Mouse (Mus musculus) fat pad, adult 2 months (tissue): ENCODE results near the gene Hecw2.

ENCODE experiments used
- DNase-seq: peaks from one replicate; pipeline ENCODE4 v3.0.0-alpha.2; 2011; ENCODE audit warnings: low read depth, low spot score; ENCODE audit errors: extremely low read depth

The Hecw2 gene

DNA sequence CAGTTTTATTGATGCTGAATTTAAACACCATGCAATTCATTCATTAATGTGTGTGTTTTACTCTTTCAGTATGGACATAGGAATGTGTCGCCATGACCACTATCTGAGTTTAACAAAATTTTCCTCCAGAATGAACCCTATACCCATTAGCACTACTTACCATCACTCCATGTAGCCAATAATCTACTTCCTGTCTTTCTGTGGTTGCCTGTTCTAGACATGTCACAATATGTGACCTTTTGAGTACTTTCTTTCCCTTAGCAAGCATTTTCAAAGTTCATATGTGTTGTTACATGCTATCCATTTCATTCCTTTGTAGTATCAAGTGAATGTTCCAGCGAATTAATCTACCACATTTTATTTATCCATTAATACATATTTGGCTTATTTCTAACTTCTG lies 294.6 kb downstream of the Hecw2 start:
- no peak for DNase-seq

DNA sequence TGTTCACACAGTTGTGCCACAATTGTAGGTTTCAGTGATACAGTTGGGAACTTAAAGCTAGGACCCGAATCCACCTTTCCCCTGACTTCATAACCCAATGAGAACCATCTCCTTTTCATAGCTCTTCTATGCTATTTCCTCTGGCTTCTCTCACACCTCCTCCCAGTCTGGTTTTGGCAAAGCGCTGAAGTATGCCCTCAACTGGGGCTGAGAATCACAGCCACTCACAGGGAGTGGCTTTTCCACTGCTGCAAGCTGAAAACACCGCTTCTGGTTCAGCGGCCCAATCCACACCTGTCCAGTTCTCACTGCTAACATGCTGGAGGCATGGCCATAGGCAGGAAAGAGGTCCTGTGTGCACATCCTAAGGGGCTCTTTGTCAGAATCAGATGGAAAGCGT lies 300.7 kb downstream of the Hecw2 start:
- no peak for DNase-seq

DNA sequence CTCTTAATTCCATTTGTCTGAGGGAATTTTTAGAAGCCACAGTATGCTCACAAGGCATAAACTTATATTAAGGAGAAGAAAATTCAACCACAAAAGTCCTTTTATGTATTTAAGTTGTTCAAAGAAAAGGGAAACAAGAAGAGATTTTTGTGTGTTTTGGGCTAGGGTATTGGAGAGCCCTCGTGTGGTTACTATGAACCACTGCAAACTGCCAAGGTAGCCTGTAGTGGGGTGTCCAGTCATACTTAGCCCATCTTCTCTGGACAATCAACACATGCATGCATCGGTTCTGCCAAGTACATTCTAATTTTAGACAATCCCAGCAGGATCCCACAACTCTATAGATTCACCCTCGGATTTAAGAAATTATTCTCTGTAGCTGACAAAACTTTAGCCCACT lies 304.6 kb downstream of the Hecw2 start:
- DNase-seq, result no peak

DNA sequence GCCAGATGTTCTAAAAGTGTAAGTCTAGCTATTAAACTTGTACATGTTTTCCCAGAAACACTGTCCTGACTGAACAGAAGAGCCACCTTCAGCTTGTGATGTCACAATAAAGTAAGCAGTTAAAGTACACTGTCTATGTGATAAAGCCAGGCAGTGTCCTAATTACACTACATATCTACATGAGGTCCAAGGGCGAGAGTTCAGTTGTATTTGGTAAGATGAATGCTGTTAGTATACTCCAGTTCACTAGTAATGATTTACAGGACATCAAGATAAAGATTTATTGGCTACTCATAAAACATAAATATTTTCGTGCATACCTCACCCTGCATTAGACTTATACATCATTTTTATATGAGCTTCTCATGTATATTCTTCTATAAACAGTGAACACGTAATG lies 305.2 kb downstream of the Hecw2 start:
- DNase-seq, result no peak

DNA sequence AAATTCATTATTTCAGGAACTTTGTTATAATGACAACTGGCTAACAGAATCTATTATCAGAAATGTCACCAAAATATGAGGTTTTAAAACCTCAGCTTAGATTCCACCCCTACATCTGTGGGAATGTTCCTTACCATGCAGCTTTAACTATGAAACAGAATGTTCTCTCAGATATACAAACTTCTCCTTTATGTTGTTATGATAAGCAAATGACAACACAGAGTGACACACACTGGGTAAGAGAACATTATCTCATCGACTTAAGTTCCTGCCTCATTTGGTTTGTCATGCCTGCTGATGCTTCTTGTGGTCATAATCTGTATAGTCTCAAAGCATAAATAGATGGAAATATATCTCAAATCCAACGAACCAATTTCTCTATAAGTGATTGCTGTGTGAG lies 312.5 kb downstream of the Hecw2 start:
- no peak for DNase-seq

DNA sequence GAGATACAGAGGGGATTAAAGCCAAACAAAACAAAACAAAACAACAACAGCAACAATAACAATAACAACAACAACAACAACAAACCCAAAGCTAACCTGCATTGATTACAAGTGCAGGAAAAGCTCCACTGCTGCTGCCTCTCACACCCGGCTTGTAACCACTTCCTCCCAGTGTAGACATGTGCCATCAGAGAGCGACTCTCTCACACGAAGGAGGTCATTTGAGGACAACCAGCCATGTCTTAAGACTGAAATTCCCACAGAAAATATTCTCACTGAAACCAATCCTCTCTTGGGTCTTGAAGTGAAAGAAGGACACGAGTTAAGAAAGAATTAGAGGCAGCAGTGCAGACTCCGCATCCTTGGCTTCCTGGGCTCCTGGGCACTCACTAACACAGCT lies 319.0 kb downstream of the Hecw2 start:
- DNase-seq, result no peak

DNA sequence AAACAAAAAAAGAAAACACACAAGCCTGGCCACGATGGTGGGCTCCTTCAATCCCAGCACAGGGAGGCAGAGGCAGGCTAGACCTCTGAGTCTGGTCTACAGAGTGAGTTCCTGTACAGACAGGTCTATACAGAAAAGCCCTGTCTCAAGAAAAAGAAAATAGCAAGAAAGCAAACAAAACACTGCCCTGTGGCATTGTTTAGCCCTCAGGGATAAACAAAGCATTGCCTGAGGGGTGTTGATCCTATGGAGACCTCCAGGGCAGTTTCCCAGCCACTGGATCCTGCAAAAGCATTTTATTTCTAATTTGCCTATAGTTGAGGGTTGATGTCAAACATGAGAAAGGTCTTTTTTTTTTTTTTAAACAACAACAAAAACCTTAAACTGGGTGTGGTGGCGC lies 327.7 kb downstream of the Hecw2 start:
- no peak for DNase-seq

DNA sequence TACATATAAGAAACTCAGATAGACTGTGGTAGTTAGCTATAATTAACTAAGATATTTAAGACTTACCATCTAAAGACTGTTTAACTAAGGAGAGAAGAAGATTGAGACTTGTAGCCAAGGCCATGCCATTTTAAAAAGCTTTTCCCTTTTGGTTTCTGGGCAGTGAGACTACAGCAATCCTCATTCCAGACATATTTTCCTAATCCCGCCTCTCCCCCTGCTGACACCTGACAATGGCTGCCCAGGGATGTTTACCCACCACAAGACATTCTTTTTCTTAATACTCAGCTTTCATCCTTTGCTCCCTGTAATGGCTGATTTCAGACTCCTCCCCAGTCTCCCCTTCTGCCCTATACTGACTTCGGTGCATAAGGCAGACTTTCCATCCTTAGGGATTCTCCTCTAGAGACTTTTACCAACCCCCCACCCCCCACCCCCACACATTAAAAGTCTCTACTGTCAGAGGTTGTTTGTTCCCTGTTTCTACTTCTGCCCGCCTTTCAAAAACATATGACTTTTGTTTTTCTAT lies 328.5 kb downstream of the Hecw2 start:
- DNase-seq, result no peak

DNA sequence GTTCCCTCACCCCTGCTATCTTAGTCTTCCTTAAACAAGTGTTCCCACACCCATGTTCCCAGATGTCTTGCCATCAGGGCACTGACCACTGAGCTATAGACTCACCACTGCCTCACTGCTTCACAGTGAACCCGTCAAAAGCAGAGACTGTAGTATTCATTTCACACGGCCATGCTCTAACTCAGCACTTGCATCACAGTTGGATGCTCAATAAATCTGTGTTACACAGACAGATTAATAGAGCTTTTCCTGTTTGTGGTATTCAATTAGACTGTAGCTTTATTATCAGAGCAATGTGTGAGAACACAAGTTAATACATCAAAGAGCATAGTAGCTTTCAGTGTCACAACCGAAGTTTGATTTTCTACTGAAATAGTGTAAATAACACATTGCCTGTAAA lies 330.9 kb downstream of the Hecw2 start:
- DNase-seq, result no peak

DNA sequence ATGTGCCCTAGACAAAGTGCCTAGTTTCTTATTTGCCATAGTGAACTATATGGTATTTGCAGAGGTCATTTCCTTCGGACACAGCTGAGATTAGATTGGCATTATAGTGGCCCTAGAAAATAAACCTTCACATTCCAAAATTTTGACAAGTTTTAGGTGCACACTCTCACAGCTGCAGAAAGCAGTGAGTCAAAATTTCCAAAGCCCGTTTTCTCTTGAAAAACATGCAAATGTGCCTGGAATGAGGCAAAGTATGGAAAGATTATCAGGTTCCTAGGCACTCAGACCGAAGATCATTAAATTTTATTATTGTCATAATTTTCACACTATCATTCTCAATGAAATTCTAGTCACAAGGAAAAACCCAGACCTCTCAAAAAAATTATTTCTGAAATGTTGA lies 334.4 kb downstream of the Hecw2 start:
- DNase-seq, result no peak

DNA sequence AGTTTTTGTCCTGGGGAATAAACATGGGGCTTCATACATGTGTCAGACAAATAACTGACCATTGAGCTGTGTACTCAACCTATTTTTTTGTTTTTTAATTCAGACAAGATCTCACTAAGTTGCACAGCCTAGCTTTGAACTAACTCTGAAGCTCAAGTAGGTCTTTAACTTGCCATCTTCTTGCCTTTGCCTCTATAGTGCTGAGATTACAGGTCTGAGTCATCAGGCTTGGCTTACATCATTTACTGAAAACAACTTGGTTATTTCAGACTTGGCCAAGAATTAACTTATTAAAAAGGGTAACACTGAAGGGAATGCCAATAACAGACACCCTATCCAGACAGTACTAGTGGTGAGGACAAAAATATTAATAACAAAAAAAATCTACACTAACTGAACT lies 335.8 kb downstream of the Hecw2 start:
- no peak for DNase-seq

DNA sequence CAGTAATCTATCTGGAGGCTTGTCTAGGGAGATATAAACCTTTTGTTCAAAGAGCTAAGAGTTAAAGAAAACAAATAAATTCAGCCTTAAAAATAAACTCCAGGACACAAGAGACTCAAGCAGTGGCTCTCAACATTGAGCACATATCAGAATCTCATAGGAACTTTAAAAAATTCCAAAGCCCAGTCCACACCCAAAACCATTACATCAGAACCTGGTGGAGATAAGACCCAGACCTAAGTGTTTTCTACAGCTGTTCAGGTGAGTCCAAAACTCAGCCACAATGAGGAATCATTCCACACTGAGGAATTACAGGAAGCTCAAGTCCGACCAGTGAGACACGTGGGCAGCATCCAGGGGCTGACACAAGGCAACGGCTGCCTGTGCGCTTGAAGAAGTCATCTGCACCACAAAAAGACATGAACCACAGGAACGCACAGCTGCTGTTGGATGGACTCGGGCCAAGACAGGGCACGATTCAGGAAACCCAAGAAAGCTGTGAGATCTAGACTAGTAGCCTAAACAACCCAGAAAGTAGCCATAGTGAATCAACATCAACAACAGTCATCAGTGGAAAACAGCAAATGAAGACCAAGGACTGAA lies 338.4 kb downstream of the Hecw2 start:
- no peak for DNase-seq

DNA sequence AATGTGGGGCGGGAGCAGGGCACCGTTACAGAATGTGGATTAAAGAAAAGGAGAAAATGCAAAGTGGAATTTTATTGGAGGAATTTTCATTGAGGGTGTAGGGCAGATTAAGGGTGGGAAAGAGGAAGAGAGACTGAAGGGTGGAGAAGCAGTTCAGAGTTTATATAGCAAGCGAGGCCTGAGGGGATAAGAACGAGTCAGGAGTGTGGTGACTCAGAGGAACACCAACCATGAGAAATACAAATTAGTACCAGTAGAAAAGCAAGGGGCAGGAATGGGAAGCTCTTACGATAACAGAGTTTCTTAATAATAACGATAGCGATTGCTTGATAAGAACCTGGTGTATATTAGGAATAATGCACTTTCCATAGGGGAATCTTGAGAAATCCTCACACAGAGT lies 339.2 kb downstream of the Hecw2 start:
- no peak for DNase-seq

DNA sequence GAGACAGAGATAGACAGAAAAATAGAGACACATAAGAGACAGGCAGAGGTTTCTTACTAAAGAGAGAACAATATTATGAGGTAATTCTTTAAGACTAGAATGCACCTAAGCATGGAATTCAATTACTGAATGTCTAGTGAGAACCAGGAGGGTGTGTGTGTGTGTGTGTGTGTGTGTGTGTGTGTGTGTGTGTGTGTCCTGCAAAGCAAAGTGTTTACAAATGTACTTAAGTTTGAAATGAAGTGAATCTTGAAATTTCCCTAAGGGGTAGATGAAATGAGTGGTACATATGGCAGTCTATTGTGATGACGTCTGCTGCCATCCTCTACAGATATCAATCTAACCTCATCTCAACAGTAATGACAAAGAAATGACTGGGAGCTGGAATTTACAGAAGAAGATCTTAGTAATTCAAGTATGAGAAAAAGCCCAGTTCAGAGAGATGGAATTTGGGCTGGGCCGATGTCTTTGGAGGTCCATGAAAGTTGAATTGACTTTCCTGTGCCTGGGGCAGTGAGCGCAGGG lies 342.8 kb downstream of the Hecw2 start:
- DNase-seq, result no peak

DNA sequence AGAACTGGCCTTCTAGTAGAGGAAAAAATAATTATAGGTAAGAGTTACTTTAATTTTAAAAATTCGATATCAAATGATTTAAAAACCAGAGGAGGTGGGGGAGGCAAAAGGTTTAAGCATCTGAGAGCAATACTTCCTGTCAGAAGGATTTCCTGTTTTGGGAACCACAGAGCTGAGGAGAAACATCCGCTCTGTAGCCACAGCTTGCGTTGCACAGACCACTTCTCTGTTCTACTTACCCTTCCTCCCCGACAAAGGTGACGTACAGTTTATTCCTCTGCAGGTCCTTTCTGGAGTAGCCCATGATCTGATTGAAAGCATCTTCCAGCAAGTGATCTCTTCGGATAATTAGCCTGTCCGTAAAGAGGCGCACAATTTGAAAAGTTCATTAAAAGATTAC lies 343.6 kb downstream of the Hecw2 start:
- DNase-seq, result no peak

DNA sequence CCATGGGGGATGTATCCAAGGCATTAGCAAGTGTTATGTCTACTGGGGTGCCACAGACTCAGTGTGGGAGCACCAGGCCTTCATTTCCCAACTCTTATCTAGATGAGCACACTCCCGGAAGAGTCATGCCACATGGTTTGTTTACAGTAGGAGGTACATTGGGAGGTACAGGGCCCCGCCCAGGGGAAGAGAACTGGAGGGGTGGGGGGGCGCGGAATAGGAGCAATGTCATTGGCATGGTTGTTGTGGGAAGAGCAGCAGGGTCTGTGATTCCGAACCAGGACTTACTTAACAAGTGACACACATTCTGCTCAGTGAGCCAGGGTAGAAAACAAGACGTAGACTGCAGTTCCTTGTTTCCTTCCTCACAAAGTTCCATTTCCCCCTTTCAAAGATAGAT lies 344.1 kb downstream of the Hecw2 start:
- DNase-seq, result no peak

DNA sequence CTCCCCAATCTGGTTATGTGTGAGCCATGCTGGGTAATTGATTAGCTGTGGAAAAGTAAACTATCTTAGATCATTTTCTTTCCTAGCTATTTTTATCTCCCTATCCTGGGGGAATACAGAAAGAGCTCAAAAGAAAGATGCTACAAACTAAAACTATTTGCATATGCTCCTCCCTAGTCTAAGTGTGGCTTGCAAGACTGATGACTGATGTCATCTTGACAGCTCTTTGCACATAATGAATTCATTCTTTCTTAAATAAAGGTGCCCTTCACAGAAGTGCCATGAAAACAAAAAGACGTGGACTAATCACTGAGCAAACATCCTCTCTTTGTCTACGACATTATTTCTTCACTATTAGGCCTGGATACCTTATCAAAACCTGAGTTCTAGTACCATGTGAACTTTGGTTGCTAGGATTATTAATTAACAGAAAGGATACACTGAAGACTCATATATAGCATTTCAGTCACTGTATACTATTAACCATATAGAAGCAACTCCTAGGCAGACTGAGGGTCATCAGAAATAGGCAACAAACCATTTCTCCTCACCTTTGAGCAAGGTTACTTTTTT lies 348.2 kb downstream of the Hecw2 start:
- DNase-seq, result no peak

DNA sequence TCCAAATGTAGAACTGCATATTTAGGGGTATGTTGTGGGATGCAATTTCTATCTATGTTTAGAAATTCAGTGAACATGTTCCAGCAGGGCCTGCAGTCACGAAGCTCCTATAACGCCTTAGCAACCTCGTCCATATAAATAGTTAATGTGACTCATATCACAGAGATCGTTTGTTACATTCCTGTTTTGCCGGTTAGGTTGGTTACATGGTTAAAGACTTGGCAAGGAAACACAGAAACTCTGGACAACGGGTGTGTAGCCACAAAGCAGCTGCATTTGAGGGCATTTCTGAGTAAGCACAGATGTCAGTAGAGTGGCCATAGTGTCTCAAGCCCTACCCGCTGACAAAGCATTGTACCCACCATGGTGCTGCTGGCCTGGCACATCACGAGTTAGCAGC lies 349.1 kb downstream of the Hecw2 start:
- DNase-seq, result peak; percentile 40

DNA sequence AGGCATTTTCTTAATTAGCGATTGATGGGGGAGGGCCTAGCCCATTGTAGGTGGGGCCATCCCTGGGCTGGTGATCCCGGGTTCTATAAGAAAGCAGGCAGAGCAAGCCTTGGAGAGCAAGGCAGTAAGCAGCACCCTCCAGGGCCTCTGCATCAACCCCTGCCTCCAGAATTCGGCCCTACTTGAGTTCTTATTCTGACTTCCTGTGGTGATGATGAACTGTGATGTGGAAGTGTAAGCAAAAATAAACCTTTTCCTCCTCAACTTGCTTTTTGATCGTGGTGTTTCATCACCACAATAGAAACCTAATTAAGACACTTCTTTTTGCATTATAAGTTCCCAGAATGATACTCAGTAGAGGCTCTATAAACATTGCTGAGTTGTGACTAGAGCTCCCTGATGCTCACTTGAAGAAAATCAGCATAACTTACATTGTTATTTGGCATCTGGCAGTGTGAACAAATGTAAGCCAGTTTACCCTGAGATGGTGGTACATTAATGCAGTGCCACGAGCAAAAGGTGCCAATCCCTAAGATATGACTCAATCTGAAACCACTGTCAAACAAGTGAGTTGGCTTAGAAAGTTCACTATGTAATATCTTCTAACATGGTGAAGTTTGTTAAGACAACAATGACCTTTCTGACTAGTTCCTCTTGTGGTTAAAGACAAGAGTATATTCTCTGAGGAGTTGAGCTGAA lies 349.9 kb downstream of the Hecw2 start:
- DNase-seq, result no peak

DNA sequence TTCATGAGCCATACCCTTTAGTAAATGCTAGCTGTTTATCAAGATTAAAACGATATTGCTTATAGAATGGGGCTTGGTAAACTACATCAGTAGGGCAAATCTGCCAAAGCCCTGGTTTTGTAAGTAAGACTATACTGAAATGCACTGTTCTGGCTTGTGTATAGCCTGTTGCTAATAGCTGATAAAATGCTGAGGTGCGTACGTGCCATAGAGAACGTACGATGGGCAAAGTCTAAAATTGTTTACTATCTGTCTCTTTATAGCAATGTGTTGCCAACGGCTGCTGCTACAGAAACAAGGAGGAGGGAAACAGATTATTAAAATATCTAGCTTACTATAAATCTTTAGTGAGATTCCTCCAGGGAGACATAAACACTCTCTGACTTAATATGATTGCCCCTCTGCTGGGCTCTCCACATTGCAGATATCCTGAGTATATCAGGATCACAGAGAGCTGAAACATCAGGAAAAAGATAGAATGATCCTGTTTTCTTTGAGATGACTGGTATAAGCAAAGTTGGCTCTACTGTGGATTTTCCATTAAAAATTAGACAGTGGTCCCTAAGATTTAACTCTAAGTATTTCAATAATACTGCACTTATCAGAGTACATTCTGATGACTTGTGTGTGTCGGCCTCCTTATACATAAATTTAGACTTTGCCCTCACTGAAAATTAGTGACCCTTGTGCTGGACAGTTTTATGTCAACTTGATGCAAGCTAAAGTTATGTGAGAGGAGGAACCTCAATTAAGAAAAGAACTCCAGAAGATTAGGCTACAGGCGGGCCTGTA lies 350.6 kb downstream of the Hecw2 start:
- no peak for DNase-seq

DNA sequence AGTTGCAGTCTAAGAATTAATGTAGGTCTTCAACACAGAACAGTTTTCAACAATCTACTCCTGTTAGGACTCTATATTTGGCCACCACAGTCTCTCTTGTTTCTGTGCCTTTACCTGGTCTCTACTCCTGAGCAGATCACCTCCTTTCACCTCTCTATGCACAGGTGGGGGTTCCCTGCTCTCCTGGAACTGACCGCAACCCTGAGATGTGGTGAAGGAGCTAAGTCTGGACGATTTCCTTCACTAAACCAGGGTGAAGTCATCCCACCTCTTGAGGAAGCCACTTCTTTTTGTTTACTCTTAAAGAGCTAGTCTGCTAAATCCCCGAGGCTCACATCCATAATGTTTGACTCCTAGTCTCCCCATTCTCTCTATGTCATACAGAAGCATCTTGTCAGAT lies 351.9 kb downstream of the Hecw2 start:
- no peak for DNase-seq

DNA sequence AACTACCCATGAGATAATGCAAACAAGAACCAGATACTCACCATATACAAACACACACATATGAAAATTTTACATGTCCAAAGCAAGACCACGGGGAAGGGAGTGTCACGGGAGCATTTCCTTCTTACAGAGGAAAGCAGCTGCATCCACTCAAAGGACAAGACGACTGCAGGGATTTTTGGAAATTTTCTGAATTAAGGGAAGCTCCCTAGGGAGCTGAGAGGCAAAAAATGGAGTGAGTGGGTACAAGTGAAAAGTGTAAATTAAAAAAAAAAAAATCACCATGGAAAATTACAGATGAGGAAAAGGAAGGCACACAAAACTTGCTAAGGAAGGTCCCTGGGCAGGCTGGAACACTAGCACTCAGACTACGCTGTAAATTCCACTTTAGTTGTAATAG lies 353.9 kb downstream of the Hecw2 start:
- DNase-seq, result no peak
